ENCODE assay signal across 8 mouse cellular contexts in genomic region chr6:120365051-120365450, GRCm38 (mm10). TPM values are rescaled to one million over a fixed set of nuclear protein-coding genes. Genes with fewer than 3 reads are reported as not detected.
A peak's percentile ranks its signal among the peaks of the same experiment; 100 is the strongest.
DNase-seq lines count a peak whose midpoint lies in the region; ATAC-seq and TF ChIP-seq lines count a peak whose summit lies in the region.

No protein-coding gene starts in this region.

- no peak for TF ChIP-seq EP300 in heart, postnatal 0 days (IDR thresholded peaks at IDR 0.05; ENCODE audit: low read depth)

- no peaks in the 10 kb centered on the region for H3K27me3 ChIP-seq in lung, embryonic 14.5 days (ENCODE audit: insufficient read depth, low read length)
- H3K27me3 ChIP-seq in heart, postnatal 0 days (ENCODE audit: control insufficient read depth, insufficient read depth, low read length) = no peaks in the 10 kb centered on the region
- no peaks in the 10 kb centered on the region for H3K27me3 ChIP-seq in liver, embryonic 15.5 days
- H3K27me3 ChIP-seq in stomach, embryonic 15.5 days (replicated peaks) = no peaks in the 10 kb centered on the region

- 3% methylated on average over 15 of the region's 15 CpGs for WGBS in lung, embryonic 14.5 days
- WGBS in heart, postnatal 0 days = under 1% methylated on average over 15 of the region's 15 CpGs
- 2% methylated on average over 15 of the region's 15 CpGs for WGBS in liver, embryonic 15.5 days (ENCODE audit: insufficient replicate concordance)
- WGBS in stomach, embryonic 15.5 days = 3% methylated on average over 15 of the region's 15 CpGs

- DNase-seq in lung, embryonic 14.5 days = peak; percentile 18
- DNase-seq in lung, adult 18-20 months = no peak
- DNase-seq in heart, postnatal 0 days (ENCODE audit: low spot score) = peak; percentile 23
- no peak for DNase-seq in ovary, adult 18-20 months (ENCODE audit: low spot score)
- DNase-seq in left cerebral cortex, adult 9 months (ENCODE audit: low spot score in 2 of 2) = no peak

- no peak overlapping the region for H3K27ac ChIP-seq in lung, embryonic 14.5 days (ENCODE audit: low read depth)
- no peak overlapping the region for H3K27ac ChIP-seq in bone marrow macrophage, adult 2 months (ENCODE audit: insufficient read depth, low read depth, low read length)
- peak overlapping the region; percentile 95 for H3K27ac ChIP-seq in heart, postnatal 0 days (ENCODE audit: low read depth)
- H3K27ac ChIP-seq in liver, embryonic 15.5 days (replicated peaks) = peak overlapping the region; percentile 94
- no peak overlapping the region for H3K27ac ChIP-seq in stomach, embryonic 15.5 days

- TF ChIP-seq CTCF in lung, embryonic 14.5 days (IDR thresholded peaks at IDR 0.05; ENCODE audit: low read depth) = no peak
- no peak for TF ChIP-seq CTCF in bone marrow macrophage, adult 2 months (IDR thresholded peaks at IDR 0.05; ENCODE audit: low read depth, low read length)
- no peak for TF ChIP-seq CTCF in heart, postnatal 0 days (IDR thresholded peaks at IDR 0.05; ENCODE audit: low read depth)

- TF ChIP-seq POLR2A in bone marrow macrophage, adult 2 months (IDR thresholded peaks at IDR 0.05; ENCODE audit: borderline replicate concordance, low read depth, low read length) = no peak

- peaks cover 31% of the 10 kb centered on the region for H3K36me3 ChIP-seq in lung, embryonic 14.5 days (ENCODE audit: insufficient read depth)
- peaks cover 30% of the 10 kb centered on the region for H3K36me3 ChIP-seq in heart, postnatal 0 days (replicated peaks; ENCODE audit: control insufficient read depth, insufficient read depth, low read length)
- H3K36me3 ChIP-seq in liver, embryonic 15.5 days (replicated peaks) = peaks cover 35% of the 10 kb centered on the region
- H3K36me3 ChIP-seq in stomach, embryonic 15.5 days = peaks cover 19% of the 10 kb centered on the region

- ATAC-seq in lung, embryonic 14.5 days (ENCODE audit: insufficient read depth) = no peak
- ATAC-seq in heart, postnatal 0 days (ENCODE audit: insufficient read depth, low read depth) = no peak
- no peak for ATAC-seq in liver, embryonic 15.5 days (ENCODE audit: insufficient read depth)
- ATAC-seq in stomach, embryonic 15.5 days (ENCODE audit: insufficient read depth, low FRiP score, low read depth) = no peak

- peak overlapping the region; percentile 97 for H3K4me3 ChIP-seq in lung, embryonic 14.5 days (ENCODE audit: low read depth, low read length)
- peak overlapping the region; percentile 79 for H3K4me3 ChIP-seq in bone marrow macrophage, adult 2 months (ENCODE audit: insufficient read depth, low read length)
- H3K4me3 ChIP-seq in heart, postnatal 0 days (ENCODE audit: low read depth, low read length) = peak overlapping the region; percentile 82
- H3K4me3 ChIP-seq in liver, embryonic 15.5 days (replicated peaks) = peak overlapping the region; percentile 99
- H3K4me3 ChIP-seq in stomach, embryonic 15.5 days (replicated peaks) = peak overlapping the region; percentile 80

- H3K4me2 ChIP-seq in lung, embryonic 14.5 days = peak overlapping the region; percentile 88
- H3K4me2 ChIP-seq in heart, postnatal 0 days (ENCODE audit: low read depth, low read length) = peak overlapping the region; percentile 85
- peak overlapping the region; percentile 80 for H3K4me2 ChIP-seq in liver, embryonic 15.5 days
- H3K4me2 ChIP-seq in stomach, embryonic 15.5 days = peak overlapping the region; percentile 75

- H3K9ac ChIP-seq in lung, embryonic 14.5 days = peak overlapping the region; percentile 93
- peak overlapping the region; percentile 91 for H3K9ac ChIP-seq in heart, postnatal 0 days (replicated peaks; ENCODE audit: low read depth, low read length)
- H3K9ac ChIP-seq in liver, embryonic 15.5 days = peak overlapping the region; percentile 88
- peak overlapping the region; percentile 80 for H3K9ac ChIP-seq in stomach, embryonic 15.5 days

- no peaks in the 10 kb centered on the region for H3K9me3 ChIP-seq in lung, embryonic 14.5 days (ENCODE audit: low read depth, low read length)
- no peaks in the 10 kb centered on the region for H3K9me3 ChIP-seq in heart, postnatal 0 days (replicated peaks; ENCODE audit: control insufficient read depth, low read length)
- H3K9me3 ChIP-seq in liver, embryonic 15.5 days (replicated peaks) = no peaks in the 10 kb centered on the region
- H3K9me3 ChIP-seq in stomach, embryonic 15.5 days = no peaks in the 10 kb centered on the region

- H3K4me1 ChIP-seq in lung, embryonic 14.5 days (ENCODE audit: insufficient read depth) = peaks cover 8% of the 10 kb centered on the region
- H3K4me1 ChIP-seq in bone marrow macrophage, adult 2 months (ENCODE audit: control insufficient read depth, insufficient read depth, low read length) = peaks cover 9% of the 10 kb centered on the region
- peaks cover 13% of the 10 kb centered on the region; the same call in 1 of the 2 replicates for H3K4me1 ChIP-seq in heart, postnatal 0 days (ENCODE audit: control insufficient read depth, insufficient read depth)
- H3K4me1 ChIP-seq in liver, embryonic 15.5 days (replicated peaks) = peaks cover 24% of the 10 kb centered on the region
- H3K4me1 ChIP-seq in stomach, embryonic 15.5 days = peaks cover 9% of the 10 kb centered on the region

RNA-seq across cellular contexts. Expression of gene Ccdc77, which starts 0.9 kb away (rescaled TPM):
- 24.8 and 26.5 TPM in 2 replicates for polyA plus RNA-seq in lung, embryonic 14.5 days (2014; fragmentation: Nextera tagmentation; extraction: Ambion mirVana)
- 12.9 and 13.1 TPM in 2 replicates for polyA plus RNA-seq in bone marrow macrophage, adult 2 months (2012; ENCODE audit: insufficient read depth, insufficient read length, missing spikeins)
- total RNA-seq in heart, postnatal 0 days (2014; rRNA removed; ENCODE audit: low replicate concordance) = 4.8 and 10.4 TPM in 2 replicates
- polyA plus RNA-seq in heart, postnatal 0 days (2015; fragmentation: Nextera tagmentation; extraction: Ambion mirVana) = 13.4 and 15.0 TPM in 2 replicates
- polyA plus RNA-seq in liver, embryonic 15.5 days (2015; fragmentation: Nextera tagmentation; extraction: Ambion mirVana) = 15.5 and 15.8 TPM in 2 replicates
- polyA plus RNA-seq in stomach, embryonic 15.5 days (2015; fragmentation: Nextera tagmentation; extraction: Ambion mirVana) = 20.6 and 22.8 TPM in 2 replicates

RNA-seq across cellular contexts. Expression of gene Kdm5a, which starts 1.1 kb away (rescaled TPM):
- 46.3 and 52.2 TPM in 2 replicates for polyA plus RNA-seq in lung, embryonic 14.5 days (2014; fragmentation: Nextera tagmentation; extraction: Ambion mirVana)
- polyA plus RNA-seq in bone marrow macrophage, adult 2 months (2012; ENCODE audit: insufficient read depth, insufficient read length, missing spikeins) = 40.3 and 47.6 TPM in 2 replicates
- total RNA-seq in heart, postnatal 0 days (2014; rRNA removed; ENCODE audit: low replicate concordance) = 16.3 and 34.6 TPM in 2 replicates
- 21.5 and 22.6 TPM in 2 replicates for polyA plus RNA-seq in heart, postnatal 0 days (2015; fragmentation: Nextera tagmentation; extraction: Ambion mirVana)
- polyA plus RNA-seq in liver, embryonic 15.5 days (2015; fragmentation: Nextera tagmentation; extraction: Ambion mirVana) = 13.7 and 15.9 TPM in 2 replicates
- 38.6 and 41.7 TPM in 2 replicates for polyA plus RNA-seq in stomach, embryonic 15.5 days (2015; fragmentation: Nextera tagmentation; extraction: Ambion mirVana)

Comparison
In these comparisons a context has a peak if more than half of its experiments do, and no peak if none do; other contexts are left out.
1. DNase-seq: peak in lung, embryonic 14.5 days (single experiment) and heart, postnatal 0 days (single experiment); none in lung, adult 18-20 months (0 of 2), ovary, adult 18-20 months (single experiment) and left cerebral cortex, adult 9 months (0 of 2).
2. H3K27ac ChIP-seq: peak in heart, postnatal 0 days (single experiment) and liver, embryonic 15.5 days (single experiment); none in lung, embryonic 14.5 days (single experiment), bone marrow macrophage, adult 2 months (single experiment) and stomach, embryonic 15.5 days (single experiment).
3. Peak in every context shown above with its lines, with median percentiles within 50 percentile points of each other: H3K4me2 ChIP-seq, H3K4me3 ChIP-seq and H3K9ac ChIP-seq.